Mouse (Mus musculus): ENCODE results near the gene Ankrd60. TPM values are rescaled to one million over a fixed set of nuclear protein-coding genes. Genes with fewer than 3 reads are reported as not detected.

Ankrd60 gene
- polyA plus RNA-seq (2016; fragmentation: Nextera tagmentation; extraction: Ambion mirVana) = not detected in 2 replicates

GRCm38 (mm10) chr2:173577669-173578557 lies at the start of gene Ankrd60:
Gene Ankrd60 (minus strand): TSS chr2:173578365.
- WGBS = 10% methylated on average over 58 of the region's 58 CpGs
- Histone ChIP-seq H3K4me3 (peak within 1 kb of the TSS; percentile 63), H3K9me3 (no peaks in the 10 kb centered on the region), H3K36me3 (replicated peaks) (no peaks in the 10 kb centered on the region), H3K27me3 (replicated peaks; ENCODE audit: low read depth, poor library complexity, severe bottlenecking) (peaks cover 41% of the 10 kb centered on the region), H3K4me1 (peaks cover 12% of the 10 kb centered on the region), H3K27ac (replicated peaks) (peak within 1 kb of the TSS; percentile 60)
- DNase-seq (ENCODE audit: low spot score) = peak; percentile 66

DNA sequence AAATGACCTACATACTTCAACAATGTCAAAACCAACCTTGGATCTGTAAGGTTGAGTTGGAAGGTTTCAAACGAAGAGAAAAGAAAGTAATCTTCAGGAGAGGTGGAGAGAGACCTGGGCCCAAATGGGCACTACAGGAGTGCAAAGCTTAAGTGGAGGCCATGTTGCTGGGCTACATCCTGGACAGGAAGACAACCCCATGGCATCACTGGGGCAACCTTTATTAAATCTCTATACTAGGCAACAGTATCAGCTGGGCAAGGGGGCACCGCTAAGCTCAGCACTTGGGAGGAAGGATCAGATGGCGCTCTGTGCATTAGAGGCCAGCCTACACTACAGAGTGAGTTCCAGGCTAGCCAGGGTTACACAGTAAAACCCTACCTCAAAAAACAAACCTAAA lies 47.6 kb upstream of the Ankrd60 start:
- no peaks in the 10 kb centered on the region for H3K27me3 ChIP-seq (replicated peaks; ENCODE audit: low read depth, poor library complexity, severe bottlenecking)
- DNase-seq (ENCODE audit: low spot score) = no peak
- no peak overlapping the region for H3K4me3 ChIP-seq
- H3K27ac ChIP-seq (replicated peaks) = no peak overlapping the region
- 88% methylated on average over 3 of the region's 3 CpGs for WGBS
- no peaks in the 10 kb centered on the region for H3K9me3 ChIP-seq
- H3K36me3 ChIP-seq (replicated peaks) = no peaks in the 10 kb centered on the region
- H3K4me1 ChIP-seq = peaks cover 11% of the 10 kb centered on the region

DNA sequence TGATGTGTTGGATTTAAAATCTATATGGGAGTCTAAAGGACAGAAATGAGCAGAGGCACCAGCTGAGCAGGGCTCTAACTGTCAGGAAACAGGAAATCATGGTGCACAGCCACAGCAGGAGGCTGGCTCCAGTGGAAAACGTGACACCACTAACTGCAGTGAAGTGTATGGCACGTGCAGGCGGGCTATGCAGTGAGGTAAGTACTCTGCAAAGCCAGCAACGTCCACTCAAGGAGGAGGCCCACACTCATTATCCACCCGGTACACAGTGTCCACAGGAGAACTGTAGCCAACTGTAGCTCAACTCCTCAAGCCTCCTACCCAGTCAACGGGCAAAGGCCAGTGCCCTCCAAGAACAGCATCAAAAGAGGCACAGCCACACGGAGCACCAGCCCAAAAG lies 46.5 kb upstream of the Ankrd60 start:
- Histone ChIP-seq H3K27ac (replicated peaks) (no peak overlapping the region), H3K4me1 (peaks cover 11% of the 10 kb centered on the region), H3K36me3 (replicated peaks) (no peaks in the 10 kb centered on the region), H3K27me3 (replicated peaks; ENCODE audit: low read depth, poor library complexity, severe bottlenecking) (no peaks in the 10 kb centered on the region), H3K4me3 (no peak overlapping the region), H3K9me3 (no peaks in the 10 kb centered on the region)
- WGBS = 75% methylated on average over 7 of the region's 7 CpGs
- DNase-seq (ENCODE audit: low spot score) = no peak

DNA sequence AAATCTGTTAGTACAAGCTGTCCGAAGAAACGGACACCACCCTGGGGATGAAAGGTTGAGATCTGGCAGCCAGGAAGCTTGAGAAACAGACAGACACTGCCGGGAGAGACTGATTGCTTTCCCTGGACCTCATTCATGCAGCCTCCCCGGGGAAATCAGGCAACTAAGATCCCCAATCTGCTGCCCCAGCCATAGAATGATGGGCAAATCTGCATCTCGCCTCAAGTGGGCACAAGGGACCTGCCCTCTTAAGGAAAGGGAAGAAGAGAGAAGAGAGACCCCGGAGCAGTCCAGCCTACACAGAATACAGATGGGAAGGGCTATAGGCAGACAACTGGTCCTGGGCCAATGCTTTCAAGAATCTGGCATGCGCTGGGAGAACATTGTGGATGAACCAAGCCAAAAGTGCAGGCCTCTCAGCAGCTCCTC lies 44.0 kb upstream of the Ankrd60 start:
- Histone ChIP-seq H3K4me1 (peaks cover 14% of the 10 kb centered on the region), H3K9me3 (no peaks in the 10 kb centered on the region), H3K27me3 (replicated peaks; ENCODE audit: low read depth, poor library complexity, severe bottlenecking) (no peaks in the 10 kb centered on the region), H3K4me3 (no peak overlapping the region), H3K27ac (replicated peaks) (no peak overlapping the region), H3K36me3 (replicated peaks) (no peaks in the 10 kb centered on the region)
- WGBS = 71% methylated on average over 7 of the region's 7 CpGs
- DNase-seq (ENCODE audit: low spot score) = no peak

DNA sequence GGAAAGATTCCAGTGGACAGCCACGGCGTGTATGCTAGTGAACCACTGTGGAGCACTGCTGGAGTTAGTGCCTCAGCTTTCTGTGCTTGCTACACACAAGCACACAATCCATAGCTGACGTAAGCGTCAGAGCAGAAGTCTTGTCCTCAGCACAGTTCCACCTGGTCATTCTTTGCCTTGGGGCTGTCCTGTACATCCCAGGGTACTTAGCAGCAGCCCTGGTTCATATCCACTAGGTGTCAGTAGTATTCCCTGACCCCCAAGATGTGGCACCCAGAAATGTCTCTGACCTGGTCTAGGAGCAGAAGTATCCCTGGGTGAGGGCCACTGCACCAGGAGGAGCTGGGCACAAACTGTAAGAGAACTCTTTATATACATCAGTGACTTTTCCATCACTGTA lies 42.5 kb upstream of the Ankrd60 start:
- Histone ChIP-seq H3K36me3 (replicated peaks) (no peaks in the 10 kb centered on the region), H3K27ac (replicated peaks) (no peak overlapping the region), H3K27me3 (replicated peaks; ENCODE audit: low read depth, poor library complexity, severe bottlenecking) (no peaks in the 10 kb centered on the region), H3K4me1 (peaks cover 14% of the 10 kb centered on the region), H3K9me3 (no peaks in the 10 kb centered on the region), H3K4me3 (no peak overlapping the region)
- WGBS = 94% methylated on average over 4 of the region's 4 CpGs
- DNase-seq (ENCODE audit: low spot score) = no peak

DNA sequence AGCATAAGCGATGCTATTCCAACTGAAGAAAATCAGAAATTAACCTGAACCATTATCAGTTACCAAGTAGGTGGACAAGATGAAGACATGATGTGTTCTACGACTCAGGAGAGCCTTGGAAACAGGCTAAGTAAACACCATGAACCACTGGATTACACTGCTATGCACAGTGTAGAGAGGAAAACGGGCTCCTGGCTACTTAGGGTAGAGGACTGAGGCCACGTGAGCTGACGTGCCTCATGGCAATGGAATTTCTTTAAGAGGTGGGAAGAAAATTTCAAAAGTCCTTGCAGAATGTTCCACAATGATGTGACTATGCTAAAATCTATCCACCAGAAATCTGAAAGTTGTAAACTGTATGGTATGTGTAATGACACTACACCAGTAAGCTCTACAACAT lies 41.0 kb upstream of the Ankrd60 start:
- Histone ChIP-seq H3K27ac (replicated peaks) (no peak overlapping the region), H3K27me3 (replicated peaks; ENCODE audit: low read depth, poor library complexity, severe bottlenecking) (no peaks in the 10 kb centered on the region), H3K36me3 (replicated peaks) (peaks cover 13% of the 10 kb centered on the region), H3K4me1 (peaks cover 14% of the 10 kb centered on the region), H3K9me3 (no peaks in the 10 kb centered on the region), H3K4me3 (no peak overlapping the region)
- no peak for DNase-seq (ENCODE audit: low spot score)
- 93% methylated on average over 5 of the region's 5 CpGs for WGBS

- Histone ChIP-seq H3K4me3 (no peak overlapping the region), H3K27me3 (replicated peaks; ENCODE audit: low read depth, poor library complexity, severe bottlenecking) (no peaks in the 10 kb centered on the region), H3K27ac (replicated peaks) (no peak overlapping the region), H3K9me3 (no peaks in the 10 kb centered on the region), H3K4me1 (peaks cover 9% of the 10 kb centered on the region), H3K36me3 (replicated peaks) (peaks cover 17% of the 10 kb centered on the region)
- DNase-seq (ENCODE audit: low spot score) = no peak
- WGBS = 87% methylated on average over 7 of the region's 7 CpGs
Measured at GRCm38 (mm10) chr2:173616156-173616555, 38.0 kb upstream of the Ankrd60 start.

- no peak for DNase-seq (ENCODE audit: low spot score)
- WGBS = 91% methylated on average over 11 of the region's 11 CpGs
- H3K36me3 ChIP-seq (replicated peaks) = peaks cover 23% of the 10 kb centered on the region
Measured at GRCm38 (mm10) chr2:173615378-173616081, 37.4 kb upstream of the Ankrd60 start.

DNA sequence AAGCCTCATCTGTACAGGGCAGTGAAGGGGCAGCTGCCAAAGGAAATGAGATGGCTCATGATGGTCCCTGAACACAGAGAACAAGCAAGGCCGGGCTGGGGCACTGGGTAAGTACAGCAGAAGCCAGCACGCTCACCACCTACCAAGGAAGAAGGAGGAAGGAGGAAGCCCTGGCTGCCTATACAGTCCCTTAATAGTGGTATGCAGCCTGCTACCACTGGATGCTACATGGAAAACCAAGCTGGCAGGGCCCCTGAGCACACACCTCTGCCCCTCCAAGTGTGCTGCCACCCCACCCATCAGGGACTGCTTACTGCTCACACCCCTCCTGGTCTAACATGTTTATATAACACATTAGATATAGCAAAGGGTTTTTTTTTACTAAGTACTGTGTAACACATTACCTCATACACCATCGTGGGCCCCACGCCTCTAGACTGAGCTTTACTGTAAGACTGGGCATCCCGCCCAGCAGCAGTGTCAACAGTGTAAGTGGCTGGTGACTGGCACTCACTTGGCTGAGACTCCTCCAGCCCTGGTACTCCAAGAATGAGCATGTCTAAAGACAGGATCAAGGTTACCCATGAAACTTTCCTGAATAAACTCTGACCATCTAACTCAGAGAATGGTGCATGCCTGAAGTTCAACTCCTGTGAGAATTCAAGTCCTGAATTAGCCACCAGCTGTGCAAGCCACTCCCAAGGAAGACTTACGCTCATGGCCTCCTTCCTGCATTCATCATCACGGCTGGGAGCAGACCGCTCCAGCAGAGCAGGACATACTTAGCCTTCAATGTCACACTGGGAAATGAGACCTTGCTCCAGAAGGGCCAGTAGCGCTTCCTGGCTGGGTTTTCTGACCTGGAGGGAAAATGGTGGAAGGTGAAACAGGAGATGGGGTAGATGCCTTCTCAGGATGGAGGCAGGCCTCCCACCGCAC lies 30.1 kb upstream of the Ankrd60 start:
- H3K4me3 ChIP-seq = no peak overlapping the region
- no peaks in the 10 kb centered on the region for H3K27me3 ChIP-seq (replicated peaks; ENCODE audit: low read depth, poor library complexity, severe bottlenecking)

More at GRCm38 (mm10) chr2:173615378-173616081, 37.4 kb upstream of the Ankrd60 start:
- no peaks in the 10 kb centered on the region for H3K9me3 ChIP-seq
- H3K27ac ChIP-seq (replicated peaks) = no peak overlapping the region
- no peak overlapping the region for H3K4me3 ChIP-seq
- peaks cover 13% of the 10 kb centered on the region for H3K4me1 ChIP-seq
- no peaks in the 10 kb centered on the region for H3K27me3 ChIP-seq (replicated peaks; ENCODE audit: low read depth, poor library complexity, severe bottlenecking)

DNA sequence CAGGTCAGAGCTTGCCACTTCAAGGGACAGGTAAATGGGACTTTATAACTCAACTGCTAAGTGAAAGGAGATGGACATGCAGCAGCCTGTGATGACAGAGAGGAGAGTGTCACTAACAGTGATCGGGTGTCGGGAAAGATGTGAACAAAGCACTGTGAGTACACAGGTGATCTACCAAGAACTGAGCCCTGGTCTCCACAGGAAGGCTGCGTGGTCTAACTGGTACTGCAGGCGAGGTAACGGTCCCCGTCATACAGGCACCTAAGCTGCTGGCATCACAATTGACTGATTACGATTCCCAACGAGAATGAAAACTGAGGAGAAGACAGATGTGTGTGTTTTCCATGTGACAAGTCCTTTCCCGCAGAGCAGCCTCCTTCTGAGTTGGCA lies 28.2 kb upstream of the Ankrd60 start:
- 90% methylated on average over 9 of the region's 9 CpGs for WGBS
- no peak overlapping the region for H3K27ac ChIP-seq (replicated peaks)
- no peak overlapping the region for H3K4me3 ChIP-seq

More for the DNA sequence above, 30.1 kb upstream of the Ankrd60 start:
- DNase-seq (ENCODE audit: low spot score) = no peak
- Histone ChIP-seq H3K36me3 (replicated peaks) (peaks cover 35% of the 10 kb centered on the region; the same call in 1 of the 2 replicates), H3K4me1 (peaks cover 13% of the 10 kb centered on the region), H3K9me3 (no peaks in the 10 kb centered on the region), H3K27ac (replicated peaks) (no peak overlapping the region)
- WGBS = 93% methylated on average over 10 of the region's 10 CpGs

GRCm38 (mm10) chr2:173605713-173606414 lies 27.7 kb upstream of the Ankrd60 start:
- Histone ChIP-seq H3K9me3 (0 out of 2 replicates have a peak, but pooled peaks cover 2% of the 10 kb centered on the region), H3K36me3 (replicated peaks) (peaks cover 43% of the 10 kb centered on the region), H3K27me3 (replicated peaks; ENCODE audit: low read depth, poor library complexity, severe bottlenecking) (no peaks in the 10 kb centered on the region), H3K4me3 (no peak overlapping the region), H3K4me1 (peaks cover 4% of the 10 kb centered on the region), H3K27ac (replicated peaks) (no peak overlapping the region)
- 79% methylated on average over 12 of the region's 12 CpGs for WGBS
- DNase-seq (ENCODE audit: low spot score) = no peak

More for the DNA sequence above, 28.2 kb upstream of the Ankrd60 start:
- Histone ChIP-seq H3K27me3 (replicated peaks; ENCODE audit: low read depth, poor library complexity, severe bottlenecking) (no peaks in the 10 kb centered on the region), H3K9me3 (0 out of 2 replicates have a peak, but pooled peaks cover 2% of the 10 kb centered on the region), H3K4me1 (peaks cover 9% of the 10 kb centered on the region), H3K36me3 (replicated peaks) (peaks cover 44% of the 10 kb centered on the region)
- no peak for DNase-seq (ENCODE audit: low spot score)
